Mouse (Mus musculus): ENCODE data around the gene Cry2.

Cry2 gene

DNA sequence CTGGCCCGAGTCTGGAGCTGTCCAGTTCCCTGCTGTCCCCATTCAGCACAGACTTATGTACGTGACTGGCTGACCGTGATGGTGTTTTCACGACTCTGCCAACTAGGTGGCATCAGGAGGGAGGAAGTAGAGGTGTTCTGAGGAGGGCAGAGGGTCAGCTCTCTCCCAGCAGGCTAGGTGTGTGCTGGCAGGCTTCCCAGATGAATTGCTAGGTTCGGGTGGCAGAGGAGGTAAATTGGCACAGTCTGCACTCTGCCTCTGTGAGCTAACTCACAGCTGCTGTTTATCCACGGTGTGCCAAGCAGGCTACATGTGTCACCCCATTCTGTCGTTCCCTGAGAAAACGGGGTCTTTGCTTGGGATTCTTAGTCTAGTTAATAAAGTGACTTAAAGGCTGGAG lies 12.8 kb upstream of the Cry2 start:
- no peak for DNase-seq (ENCODE audit: low read depth in 2 of 2, low spot score in 2 of 2)

DNA sequence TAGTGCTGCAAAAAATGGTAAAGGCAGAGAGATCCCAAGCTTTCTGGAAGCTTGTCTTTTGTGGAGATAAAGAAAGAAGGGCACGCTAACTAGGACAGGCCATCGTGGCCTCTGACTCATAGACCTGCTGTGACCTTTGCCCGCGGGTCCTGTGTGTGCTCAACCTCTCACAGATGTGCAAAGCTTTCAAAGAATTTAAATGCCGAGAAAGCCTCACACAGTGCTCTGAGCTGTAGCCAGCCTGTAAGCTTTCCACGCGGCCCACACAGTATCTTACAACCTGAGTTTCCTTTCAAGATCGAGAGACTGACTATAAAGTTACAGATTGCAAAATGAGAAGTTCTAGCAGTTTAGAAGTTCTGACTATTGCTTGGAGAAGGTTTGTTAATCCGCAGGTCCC lies 12.0 kb upstream of the Cry2 start:
- DNase-seq (ENCODE audit: low read depth in 2 of 2, low spot score in 2 of 2): no peak

DNA sequence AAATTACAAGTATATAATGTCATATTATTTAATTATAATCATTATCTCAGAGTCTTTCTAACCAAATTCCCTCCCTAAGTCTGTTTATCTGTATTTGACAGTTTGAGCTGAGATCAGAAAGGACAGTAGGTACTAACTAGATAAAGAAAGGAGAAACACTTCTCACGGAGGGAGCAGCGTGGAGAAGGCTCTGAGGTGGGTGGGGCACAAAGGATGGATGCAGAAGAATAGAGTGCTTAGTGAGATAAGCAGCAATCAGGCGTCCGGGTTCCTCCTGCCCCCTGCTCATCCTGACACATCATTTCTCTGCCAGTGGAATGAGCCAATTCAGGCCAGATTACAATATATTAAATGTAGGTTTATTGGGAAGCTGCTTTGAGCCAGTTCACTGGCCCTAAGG lies 10.5 kb upstream of the Cry2 start:
- DNase-seq (ENCODE audit: low read depth in 2 of 2, low spot score in 2 of 2): no peak

DNA sequence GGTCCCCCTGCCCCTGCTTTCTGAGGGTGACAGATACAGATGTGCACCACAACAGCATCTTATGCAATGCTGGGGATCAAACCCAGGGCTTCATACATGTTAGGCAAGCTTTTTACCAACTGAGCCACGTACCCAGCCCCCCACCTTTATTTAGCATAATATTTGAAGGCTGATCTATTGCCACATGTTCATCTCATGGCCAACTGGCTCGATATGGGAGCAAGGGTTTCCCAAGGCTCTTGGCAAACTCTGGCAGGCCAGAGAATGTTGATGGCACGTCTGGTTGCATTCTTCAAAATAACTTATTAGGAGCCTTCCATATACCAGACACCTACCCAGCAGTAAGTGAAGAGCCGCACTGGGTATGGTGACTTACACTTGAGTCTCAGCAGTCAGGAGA lies 9.5 kb upstream of the Cry2 start:
- no peak for DNase-seq (ENCODE audit: low read depth in 2 of 2, low spot score in 2 of 2)

DNA sequence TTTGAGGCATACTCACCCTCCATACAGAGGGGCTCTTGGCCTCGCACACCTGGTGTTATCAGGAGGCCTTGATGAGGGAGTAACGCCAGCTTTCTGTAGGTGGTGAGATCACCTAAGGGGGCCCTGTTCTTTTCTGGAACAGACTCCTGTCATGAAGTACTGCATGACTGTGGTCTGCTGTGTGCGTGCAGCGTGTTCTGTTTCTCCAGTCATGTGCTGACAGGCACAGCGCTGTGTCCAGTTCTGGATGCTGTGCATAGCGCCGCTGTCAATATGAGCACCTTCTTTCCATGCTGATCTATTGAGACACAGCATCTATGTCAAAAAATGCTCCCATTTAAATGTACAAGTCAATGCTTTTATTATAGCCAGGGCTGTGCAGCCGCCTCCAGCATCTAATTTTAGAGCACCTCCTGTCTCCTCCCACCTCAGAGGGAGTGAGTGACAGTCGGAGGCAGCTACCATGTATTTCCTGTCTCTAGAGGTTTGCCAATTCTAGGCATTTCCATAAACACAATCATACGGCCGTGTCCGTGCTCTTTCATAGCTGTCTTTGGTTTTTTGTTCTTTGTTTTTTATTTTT lies 8.7 kb upstream of the Cry2 start:
- no peak for DNase-seq (ENCODE audit: low read depth in 2 of 2, low spot score in 2 of 2)

DNA sequence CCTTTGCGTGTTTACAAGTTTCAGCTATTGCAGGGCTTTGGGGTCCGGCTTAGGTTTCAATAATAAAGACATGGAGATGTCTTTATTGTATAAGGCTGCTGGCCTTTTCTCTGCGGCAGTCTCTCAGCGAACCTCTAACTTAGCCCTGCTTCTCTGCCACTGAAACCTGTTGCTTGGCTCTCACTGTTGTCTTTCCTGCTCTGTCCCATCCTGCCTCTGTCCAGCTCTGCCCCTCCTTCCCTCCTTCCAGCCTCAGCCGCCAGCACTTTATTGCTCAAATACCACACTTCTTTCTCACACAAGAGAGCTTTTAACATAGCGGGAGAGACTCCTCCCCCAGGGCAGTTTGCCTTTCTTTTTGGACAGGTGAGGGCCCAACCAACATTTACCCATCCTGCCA lies 6.6 kb upstream of the Cry2 start:
- DNase-seq (ENCODE audit: low read depth in 2 of 2, low spot score in 2 of 2): no peak

DNA sequence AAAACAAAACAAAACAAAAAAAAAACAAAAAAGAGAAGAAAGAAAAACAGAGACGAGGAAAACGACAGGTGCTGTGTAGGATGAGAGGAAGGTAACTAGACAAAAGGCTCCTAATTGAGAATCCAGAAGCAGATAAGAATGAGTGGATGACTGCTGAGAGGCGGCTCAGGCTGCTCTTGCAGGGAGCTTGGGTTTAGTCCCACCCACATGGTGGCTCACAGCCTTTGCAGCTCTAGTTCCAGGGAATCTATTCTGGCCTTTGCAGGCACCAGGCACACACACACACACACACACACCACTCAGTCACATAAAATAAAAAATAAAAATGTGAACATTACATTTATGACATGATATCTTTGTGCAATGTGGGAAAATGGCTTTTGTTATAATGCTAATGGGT lies 4.7 kb upstream of the Cry2 start:
- DNase-seq (ENCODE audit: low read depth in 2 of 2, low spot score in 2 of 2): no peak

DNA sequence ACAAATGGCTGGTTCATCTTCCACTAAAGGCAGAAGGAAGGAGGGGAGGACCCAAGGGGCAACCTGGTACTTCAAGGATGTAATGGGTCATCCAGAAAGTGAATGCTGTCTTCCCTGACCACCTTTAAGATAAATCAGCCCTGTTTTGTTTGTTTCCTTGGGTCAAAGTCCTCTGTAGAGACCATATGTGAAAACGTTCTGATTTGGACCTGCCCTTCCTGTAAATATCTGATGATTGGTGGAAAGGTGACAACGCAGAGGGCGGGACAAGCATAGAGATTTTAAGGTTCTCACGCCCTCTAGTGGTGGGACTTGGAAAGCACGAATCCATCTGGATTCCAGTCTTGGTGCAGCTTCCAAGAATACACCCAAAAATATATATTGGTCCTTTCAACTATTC lies 4.0 kb upstream of the Cry2 start:
- peak; percentile 71 for DNase-seq (ENCODE audit: low read depth in 2 of 2, low spot score in 2 of 2)

DNA sequence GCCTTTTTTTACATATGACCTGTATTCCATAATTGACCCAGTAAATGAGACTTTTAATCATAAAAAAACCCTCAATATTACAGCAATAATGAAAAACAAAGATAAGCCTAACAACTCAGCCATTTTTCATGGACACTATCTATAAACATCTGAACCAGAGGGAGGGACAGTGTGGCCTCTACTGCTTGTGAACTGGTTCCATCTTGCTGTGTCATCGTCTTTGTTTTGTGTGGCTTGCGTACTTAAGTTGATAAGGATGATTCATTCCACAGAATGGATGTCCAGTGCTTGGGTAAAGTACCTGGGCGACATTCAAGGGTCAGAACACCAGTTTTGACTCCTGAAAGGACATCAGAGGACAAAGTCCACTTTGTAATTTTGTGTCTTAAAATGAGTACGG lies 3.5 kb upstream of the Cry2 start:
- no peak for DNase-seq (ENCODE audit: low read depth in 2 of 2, low spot score in 2 of 2)

DNA sequence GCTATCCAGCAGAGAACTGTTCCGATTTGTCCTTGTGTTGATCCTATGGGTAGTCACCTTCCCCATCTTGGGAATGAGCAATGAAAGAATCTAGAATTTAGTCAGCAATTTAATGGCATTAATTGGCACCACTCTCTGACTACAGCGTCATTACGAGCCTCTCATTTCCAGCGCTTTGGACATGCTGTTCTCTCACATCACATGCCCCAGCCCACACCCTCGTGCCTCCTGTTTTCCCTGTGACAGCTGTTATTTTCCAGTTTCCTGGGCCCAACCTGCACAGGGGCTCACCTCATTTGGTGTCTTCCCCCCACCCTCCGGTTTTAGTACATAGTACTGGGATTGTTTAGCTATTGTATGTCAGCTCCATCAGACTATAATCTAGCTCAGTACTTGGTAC lies 1.2 kb upstream of the Cry2 start:
- DNase-seq (ENCODE audit: low read depth in 2 of 2, low spot score in 2 of 2): no peak

DNA sequence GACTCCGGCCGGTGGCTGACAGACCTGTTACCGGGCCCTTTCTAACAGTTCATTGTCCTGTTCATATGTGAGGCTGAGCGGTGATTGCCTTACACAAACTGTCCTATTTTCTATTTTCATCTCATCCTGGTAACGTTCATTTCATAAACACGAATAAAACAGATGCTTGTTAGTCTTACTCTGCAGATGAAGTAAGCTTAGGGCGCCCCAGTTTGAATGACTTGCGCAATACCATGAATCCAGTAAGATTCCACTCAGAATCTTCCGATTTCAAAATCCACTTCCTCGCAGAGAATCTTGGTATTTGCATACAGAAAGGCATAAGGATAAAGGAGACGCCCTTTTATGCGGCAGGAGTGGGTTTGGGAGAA lies 517 bp upstream of the Cry2 start:
- DNase-seq (ENCODE audit: low read depth in 2 of 2, low spot score in 2 of 2): no peak

DNA sequence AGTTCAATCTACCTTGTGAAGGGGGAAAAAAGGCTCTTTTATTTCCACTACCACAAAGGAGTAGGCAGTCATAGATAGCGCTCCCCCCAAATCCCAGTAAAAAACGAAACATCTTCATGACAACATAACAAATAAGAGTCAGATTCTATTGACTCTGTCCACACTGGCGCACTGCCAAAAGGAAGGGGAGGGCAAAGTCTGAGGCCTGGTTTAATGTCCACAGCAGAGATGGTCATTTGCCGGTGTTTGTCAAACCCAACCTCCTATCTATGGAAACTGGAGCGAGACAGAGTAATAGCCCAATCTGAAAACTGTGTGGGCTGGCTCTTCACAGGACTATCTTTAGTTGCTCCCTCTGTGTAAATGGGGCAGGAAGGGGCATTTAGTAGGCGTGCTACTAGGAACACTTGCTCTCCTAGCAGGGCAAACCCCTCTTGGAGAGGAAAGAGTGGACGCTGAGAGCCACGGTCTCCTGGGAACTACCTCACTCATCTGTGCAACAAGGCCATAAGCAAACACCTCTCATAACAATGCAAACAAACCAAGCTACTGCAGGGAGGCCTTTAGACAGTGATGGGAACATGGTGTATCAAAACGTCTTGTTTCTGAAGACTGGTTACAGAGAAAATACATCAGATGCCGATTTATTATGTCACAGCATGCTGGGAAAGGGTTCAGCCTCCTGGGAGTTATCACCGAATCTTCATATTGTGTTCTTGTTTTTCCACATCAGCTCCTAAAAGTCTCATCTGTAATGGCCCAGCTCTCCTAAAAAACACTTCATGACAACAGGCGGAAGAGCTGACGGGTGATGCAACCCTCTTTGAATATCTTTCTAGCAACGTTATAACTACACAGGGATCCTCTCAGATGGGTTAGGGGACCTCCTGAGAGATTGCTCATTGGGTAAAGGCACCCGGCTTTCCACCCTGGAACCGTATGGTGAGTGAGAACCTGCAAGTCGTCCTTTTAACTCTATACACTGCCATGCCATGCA lies 1.2 kb downstream of the Cry2 start:
- DNase-seq (ENCODE audit: low read depth in 2 of 2, low spot score in 2 of 2): no peak

DNA sequence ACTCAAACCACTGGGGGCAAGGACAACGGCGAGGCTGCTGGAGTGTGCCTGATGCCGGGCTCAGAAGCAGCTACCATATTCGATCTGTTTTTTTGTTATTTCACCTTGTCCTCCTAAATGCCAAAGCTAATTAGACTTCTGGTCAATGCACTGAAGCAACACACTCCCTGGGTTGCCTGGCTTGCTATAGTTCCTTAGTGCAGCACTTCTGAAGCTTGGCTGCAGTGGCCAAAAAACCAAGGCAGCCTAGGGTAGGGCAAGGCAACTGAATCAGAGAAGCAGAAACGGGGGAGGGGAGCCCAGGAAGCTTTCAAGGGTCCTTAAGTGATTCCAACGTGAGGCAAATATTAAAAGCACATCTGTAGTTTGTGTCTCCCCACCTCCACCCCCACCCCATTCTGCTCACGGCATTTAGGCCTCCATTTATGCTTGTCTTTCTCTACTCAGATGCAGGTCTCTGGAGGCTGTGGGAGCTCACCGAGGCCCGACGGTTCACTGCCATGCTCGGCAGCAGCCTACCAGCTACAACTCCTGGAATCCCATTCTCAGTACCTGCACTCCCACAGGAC lies 2.1 kb downstream of the Cry2 start:
- DNase-seq (ENCODE audit: low read depth in 2 of 2, low spot score in 2 of 2): no peak

DNA sequence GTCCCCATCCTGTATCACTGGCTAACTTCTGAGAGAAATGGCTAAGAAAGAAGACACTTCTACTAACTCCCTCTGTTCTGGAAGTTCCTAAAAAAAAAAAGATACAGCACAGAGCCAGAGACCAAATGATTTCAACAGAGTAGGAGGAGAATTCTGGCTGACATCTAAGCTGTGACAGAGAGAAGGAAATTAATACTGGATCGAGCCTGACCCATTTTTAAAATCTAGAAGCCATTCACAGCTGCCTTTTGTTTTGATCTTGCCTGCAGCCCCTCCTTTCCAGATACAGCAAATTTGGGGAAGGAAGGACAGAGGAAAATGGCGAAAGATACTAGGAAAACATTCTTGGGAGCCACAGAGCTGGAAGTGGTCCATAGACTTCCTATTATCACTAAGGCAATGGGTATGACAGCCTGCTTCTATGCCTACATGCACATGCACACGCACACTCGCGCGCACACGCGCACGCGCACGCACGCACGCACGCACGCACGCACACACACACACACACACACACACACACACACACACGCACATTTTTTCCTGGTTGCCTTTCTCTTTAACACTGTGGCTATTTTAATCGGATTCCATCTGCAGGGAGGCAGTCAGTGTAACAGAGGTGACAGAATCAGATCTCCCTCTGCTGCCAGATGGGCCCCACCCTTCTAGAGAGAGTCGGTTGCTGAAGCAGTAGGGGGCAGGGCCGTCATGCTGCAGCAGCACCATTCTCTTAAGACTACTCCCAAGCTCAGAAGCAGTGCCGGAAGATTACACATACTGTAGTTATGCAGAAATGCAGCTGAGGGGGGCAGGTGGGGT lies 2.9 kb downstream of the Cry2 start:
- no peak for DNase-seq (ENCODE audit: low read depth in 2 of 2, low spot score in 2 of 2)

DNA sequence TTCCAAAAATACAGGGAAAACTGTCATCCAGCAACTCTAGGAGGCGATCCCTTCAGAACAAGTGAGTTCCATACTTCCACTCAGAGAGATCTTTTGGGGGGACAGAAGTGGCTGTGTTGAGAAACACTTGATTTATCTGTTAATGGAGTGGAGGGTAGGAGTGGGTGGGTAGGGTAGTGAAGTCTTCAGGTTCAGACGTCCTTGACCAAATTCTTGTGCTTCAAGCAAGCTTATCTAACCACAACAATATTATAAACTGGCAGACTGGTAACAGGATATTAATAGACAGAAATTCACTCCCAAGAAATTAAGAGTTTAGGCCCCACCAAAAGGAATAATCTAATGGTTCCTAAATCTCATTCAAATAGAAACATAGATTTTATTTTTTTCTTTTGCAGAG lies 3.8 kb downstream of the Cry2 start:
- DNase-seq (ENCODE audit: low read depth in 2 of 2, low spot score in 2 of 2): no peak

DNA sequence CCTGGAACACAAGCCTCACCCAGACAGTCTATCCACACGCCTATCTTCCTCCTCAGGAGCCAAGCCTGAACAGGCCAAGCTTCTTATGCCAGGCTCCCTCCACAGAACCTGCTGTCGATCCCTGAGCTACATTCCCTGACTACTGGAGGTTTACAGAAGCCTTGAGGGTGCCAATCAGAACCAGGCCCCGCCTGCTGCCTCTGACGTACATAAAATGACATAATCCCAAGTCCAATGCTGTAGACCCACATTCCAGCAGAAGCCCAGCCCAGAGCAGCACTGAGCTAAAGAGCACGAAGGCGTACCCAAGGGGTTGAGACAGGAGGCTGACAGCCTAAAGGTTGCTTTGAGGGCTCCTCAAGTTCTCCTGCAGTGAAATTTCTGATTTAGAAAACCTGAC lies 6.0 kb downstream of the Cry2 start:
- DNase-seq (ENCODE audit: low read depth in 2 of 2, low spot score in 2 of 2): no peak

DNA sequence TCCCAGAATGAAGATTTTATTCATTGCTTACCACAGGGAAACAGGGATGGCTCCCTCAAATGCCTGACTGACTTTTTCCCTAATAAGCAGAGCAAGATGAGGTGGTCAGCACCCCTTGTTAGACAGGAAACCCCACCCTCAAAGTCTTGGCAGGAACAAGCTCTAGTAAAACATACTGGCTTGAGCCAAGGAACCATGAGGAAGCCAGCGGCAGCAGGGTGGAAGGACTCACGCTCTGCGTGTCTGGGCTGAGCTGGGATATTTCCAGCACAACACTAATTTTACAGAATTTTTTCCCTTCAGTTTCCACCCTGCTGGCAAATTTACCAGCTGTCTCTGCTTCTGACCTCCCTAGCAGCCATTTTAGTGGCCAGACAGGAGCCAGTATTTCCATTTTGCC lies 7.4 kb downstream of the Cry2 start:
- DNase-seq (ENCODE audit: low read depth in 2 of 2, low spot score in 2 of 2): no peak

DNA sequence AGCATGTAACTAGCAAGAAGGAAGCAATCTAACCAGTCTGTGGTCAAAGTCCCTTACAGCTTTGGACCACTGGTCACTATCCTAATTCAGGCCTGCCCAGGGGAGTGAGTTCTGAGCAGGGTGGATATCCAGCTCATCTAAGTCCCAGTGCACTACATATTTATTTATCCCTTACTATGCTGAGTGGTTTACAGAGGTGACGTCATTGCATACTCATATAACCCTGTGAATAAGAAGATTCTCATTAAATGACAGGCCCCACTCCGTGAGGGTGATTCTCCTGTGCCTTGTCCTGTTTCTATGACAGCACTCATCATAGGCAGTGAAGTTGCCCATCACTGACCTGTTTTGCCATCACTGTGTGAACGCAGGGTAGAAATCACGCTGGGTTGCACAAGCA lies 8.5 kb downstream of the Cry2 start:
- DNase-seq (ENCODE audit: low read depth in 2 of 2, low spot score in 2 of 2): no peak

DNA sequence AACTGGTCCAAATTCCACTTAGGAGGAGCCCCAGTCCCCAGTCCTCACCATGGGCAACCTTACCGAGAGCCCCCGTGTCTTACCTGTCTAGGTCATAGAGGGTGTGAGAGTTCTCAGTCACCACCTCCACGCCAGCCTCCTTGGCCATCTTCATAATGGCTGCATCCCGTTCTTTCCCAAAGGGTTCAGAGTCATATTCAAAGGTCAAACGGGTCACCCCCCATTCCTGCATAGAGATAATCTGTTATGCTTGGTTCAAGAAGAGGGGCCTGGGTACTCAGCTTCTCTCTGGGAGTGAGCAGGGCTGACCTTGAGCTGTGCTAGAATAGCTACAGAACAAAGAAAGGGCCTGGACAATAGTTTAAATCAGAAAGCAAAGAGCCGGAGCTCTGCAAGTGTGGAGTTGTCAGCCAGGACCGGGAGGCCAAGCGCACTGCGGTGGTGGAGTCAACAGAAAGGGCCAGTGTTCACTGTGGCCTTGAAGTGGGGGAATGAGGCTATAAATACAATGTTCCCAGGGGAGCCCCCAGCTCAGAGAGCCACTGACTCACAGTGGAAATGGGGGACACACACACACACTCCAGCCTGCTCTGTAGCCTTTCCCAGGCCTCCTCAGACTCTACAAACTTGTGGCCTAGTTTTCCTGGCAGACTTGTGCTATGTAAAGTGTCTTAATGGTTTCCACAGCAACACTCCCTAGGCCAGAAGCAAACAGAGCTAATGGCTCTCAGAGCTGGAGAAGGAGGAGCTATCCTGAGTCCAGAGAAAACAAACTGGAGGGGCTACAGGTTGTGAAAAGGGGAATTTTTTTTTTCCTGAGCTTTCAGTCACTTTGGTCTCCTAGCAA lies 9.2 kb downstream of the Cry2 start:
- no peak for DNase-seq (ENCODE audit: low read depth in 2 of 2, low spot score in 2 of 2)

DNA sequence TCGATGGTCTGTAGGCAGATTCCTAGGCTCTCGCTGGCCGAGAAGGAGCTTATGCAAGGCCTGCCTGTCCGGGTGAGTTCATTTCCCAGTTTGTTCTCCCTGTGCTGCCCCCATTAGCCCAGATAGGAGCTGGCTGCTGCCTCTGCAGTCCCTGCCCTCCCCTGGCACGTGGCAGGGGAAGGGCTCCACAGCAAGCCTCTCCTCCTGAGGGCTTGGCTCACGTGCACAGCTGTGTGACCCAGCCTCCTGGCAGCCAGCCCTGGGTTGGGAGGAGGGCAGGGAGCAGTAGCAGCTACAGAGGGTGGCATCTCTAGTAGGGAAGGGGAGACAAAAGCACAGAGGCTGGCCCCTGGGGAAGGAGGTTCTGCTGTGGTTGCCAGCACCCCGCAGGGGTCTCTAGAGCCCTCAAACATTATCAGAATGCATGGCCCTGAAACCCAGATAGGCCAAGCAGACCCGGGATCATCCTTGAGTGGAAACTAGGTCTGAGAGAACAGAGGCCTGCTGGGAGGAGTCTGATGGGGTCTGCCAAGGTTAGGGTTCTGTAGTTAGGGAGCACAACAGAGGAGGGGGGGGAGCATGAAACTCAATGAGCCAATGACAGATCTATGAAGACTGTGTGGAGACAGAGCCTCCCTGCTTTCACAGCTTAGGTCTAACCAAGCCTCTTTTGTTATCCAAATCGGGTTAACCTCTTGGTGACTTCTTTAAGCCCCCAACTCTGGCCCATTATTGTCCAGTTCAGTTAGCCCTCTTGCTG lies 10.0 kb downstream of the Cry2 start:
- DNase-seq (ENCODE audit: low read depth in 2 of 2, low spot score in 2 of 2): no peak
